Mouse (Mus musculus): ENCODE measurements at regions not wholly inside any gene's neighbourhood (a gene's known extent, or its start where the extent isn't known, plus 50 kb on each side); places are given as distances from the start of the nearest gene placed in this dataset.

- DNase-seq (ENCODE audit: low spot score in 2 of 2): no peak
These were observed 752.6 kb downstream of the Jrkl start for GRCm38 (mm10) chr9:12492890-12493618.

- no peak for DNase-seq (ENCODE audit: low spot score in 2 of 2)
These were observed 787.8 kb downstream of the Jrkl start for GRCm38 (mm10) chr9:12457810-12458209.

- DNase-seq (ENCODE audit: low spot score in 2 of 2): no peak
These were observed 788.9 kb downstream of the Jrkl start for GRCm38 (mm10) chr9:12456695-12457094.

- DNase-seq (ENCODE audit: low spot score in 2 of 2): no peak
These were observed 811.5 kb downstream of the Jrkl start for GRCm38 (mm10) chr9:12434171-12434570.

GRCm38 (mm10) chr9:12421906-12422305 is 823.7 kb downstream of the Jrkl start:
- DNase-seq (ENCODE audit: low spot score in 2 of 2): no peak

GRCm38 (mm10) chr9:12408500-12408899 is 837.1 kb downstream of the Jrkl start:
- DNase-seq (ENCODE audit: low spot score in 2 of 2): no peak

- DNase-seq (ENCODE audit: low spot score in 2 of 2): peak; percentile 20
These were observed 841.4 kb downstream of the Jrkl start for GRCm38 (mm10) chr9:12404185-12404584.

- no peak for DNase-seq (ENCODE audit: low spot score in 2 of 2)
These were observed 850.0 kb downstream of the Jrkl start for GRCm38 (mm10) chr9:12395648-12396047.

- DNase-seq (ENCODE audit: low spot score in 2 of 2): no peak
These were observed 864.6 kb downstream of the Jrkl start for GRCm38 (mm10) chr9:12380732-12381645.

GRCm38 (mm10) chr9:12380029-12380428 is 865.6 kb downstream of the Jrkl start:
- DNase-seq (ENCODE audit: low spot score in 2 of 2): no peak

- DNase-seq (ENCODE audit: low spot score in 2 of 2): no peak
These were observed 901.3 kb downstream of the Jrkl start for GRCm38 (mm10) chr9:12344296-12344695.

- no peak for DNase-seq (ENCODE audit: low spot score in 2 of 2)
These were observed 904.2 kb downstream of the Jrkl start for GRCm38 (mm10) chr9:12341453-12341852.

- no peak for DNase-seq (ENCODE audit: low spot score in 2 of 2)
These were observed 932.0 kb downstream of the Jrkl start for GRCm38 (mm10) chr9:12313517-12314075.

- DNase-seq (ENCODE audit: low spot score in 2 of 2): no peak
These were observed 932.6 kb downstream of the Jrkl start for GRCm38 (mm10) chr9:12313027-12313426.
